Mouse (Mus musculus) adrenal gland, adult (tissue): ENCODE results near the gene Etv6.

Experiments used
- DNase-seq, 2 experiments: peaks; one replicate each; pipeline ENCODE4 v3.0.0; 2022 to 2023; ENCODE audit warnings: low spot score in 1 of 2; ENCODE audit not compliant: inconsistent age in 2 of 2

The Etv6 gene

GRCm38 (mm10) chr6:134246109-134246508 lies 210.6 kb downstream of the Etv6 start:
- DNase-seq: peak in 1 of 2 experiments; percentile 71

- DNase-seq: no peak
Measured at GRCm38 (mm10) chr6:134247324-134247723, 211.8 kb downstream of the Etv6 start.

GRCm38 (mm10) chr6:134248720-134249119 lies 213.2 kb downstream of the Etv6 start:
- DNase-seq: no peak

- peak in 1 of 2 experiments; percentile 74 for DNase-seq
Measured at GRCm38 (mm10) chr6:134250764-134251163, 215.3 kb downstream of the Etv6 start.

GRCm38 (mm10) chr6:134251364-134251763 lies 215.9 kb downstream of the Etv6 start:
- DNase-seq: no peak

- DNase-seq: peak in 1 of 2 experiments; percentile 83
Measured at GRCm38 (mm10) chr6:134252081-134252755, 216.7 kb downstream of the Etv6 start.

GRCm38 (mm10) chr6:134256369-134256768 lies 220.9 kb downstream of the Etv6 start:
- DNase-seq: no peak

GRCm38 (mm10) chr6:134259913-134260312 lies 224.4 kb downstream of the Etv6 start:
- DNase-seq: peak in 1 of 2 experiments; percentile 38

GRCm38 (mm10) chr6:134261904-134262303 lies 226.4 kb downstream of the Etv6 start:
- DNase-seq: peak; percentile 84 to 94

GRCm38 (mm10) chr6:134262383-134262782 lies 226.9 kb downstream of the Etv6 start:
- DNase-seq: peak; percentile 60 to 89

- DNase-seq: peak in 1 of 2 experiments; percentile 79
Measured at GRCm38 (mm10) chr6:134262911-134263607, 227.6 kb downstream of the Etv6 start.

GRCm38 (mm10) chr6:134273884-134274283 lies 238.4 kb downstream of the Etv6 start:
- no peak for DNase-seq

- no peak for DNase-seq
Measured at GRCm38 (mm10) chr6:134276954-134277353, 241.5 kb downstream of the Etv6 start.

GRCm38 (mm10) chr6:134282095-134282494 lies 246.6 kb downstream of the Etv6 start:
- no peak for DNase-seq

- DNase-seq: no peak
Measured at GRCm38 (mm10) chr6:134291823-134292222, 256.3 kb downstream of the Etv6 start.

- DNase-seq: peak in 1 of 2 experiments; percentile 13
Measured at GRCm38 (mm10) chr6:134292404-134292803, 256.9 kb downstream of the Etv6 start.

GRCm38 (mm10) chr6:134293615-134294508 lies 258.4 kb downstream of the Etv6 start:
- no peak for DNase-seq

- DNase-seq: peak; percentile 55 to 91
Measured at GRCm38 (mm10) chr6:134297884-134298619, 262.6 kb downstream of the Etv6 start.

GRCm38 (mm10) chr6:134301951-134302350 lies 266.5 kb downstream of the Etv6 start:
- no peak for DNase-seq

GRCm38 (mm10) chr6:134311346-134311745 lies 275.8 kb downstream of the Etv6 start:
- peak in 1 of 2 experiments; percentile 23 for DNase-seq

- no peak for DNase-seq
Measured at GRCm38 (mm10) chr6:134312571-134312970, 277.1 kb downstream of the Etv6 start.
